Mouse (Mus musculus) liver, embryonic 11.5 days (tissue): ENCODE data around the gene 4933425L06Rik. TPM values are rescaled to one million over a fixed set of nuclear protein-coding genes. Genes with fewer than 3 reads are reported as not detected.

Experiments
- ATAC-seq: fragments of 200-750 bp; cut with Nextera tagmentation; replicated peaks from 2 replicates; pipeline ENCODE4 v1.8.0; 2017; ENCODE audit warnings: moderate number of reproducible peaks, mild to moderate bottlenecking, moderate TSS enrichment, moderate library complexity; ENCODE audit not compliant: low FRiP score
- DNase-seq: peaks from one replicate; pipeline ENCODE4 v3.0.0-alpha.2; 2017; ENCODE audit warnings: low spot score
- H3K27ac ChIP-seq: fragments of 300-500 bp; sonication (generic); 2 replicates; pipeline ENCODE4 v1.5.1; 2014; ENCODE audit warnings: mild to moderate bottlenecking, low read depth, low read length, control low read depth
- H3K27me3 ChIP-seq: fragments of 300-500 bp; sonication (generic); replicated peaks from 2 replicates; pipeline ENCODE4 v1.6.1; 2014; ENCODE audit warnings: low read length, mixed read lengths; ENCODE audit not compliant: control insufficient read depth, insufficient read depth
- H3K36me3 ChIP-seq: fragments of 300-500 bp; sonication (generic); 2 replicates; pipeline ENCODE4 v1.6.1; 2014; ENCODE audit warnings: mild to moderate bottlenecking, low read length, moderate library complexity, mixed read lengths; ENCODE audit not compliant: control insufficient read depth, insufficient read depth
- H3K4me1 ChIP-seq: fragments of 300-500 bp; sonication (generic); replicated peaks from 2 replicates; pipeline ENCODE4 v1.6.1; 2014; ENCODE audit warnings: low read length, mixed read lengths; ENCODE audit not compliant: control insufficient read depth, insufficient read depth
- H3K4me2 ChIP-seq: fragments of 300-500 bp; sonication (generic); 2 replicates; pipeline ENCODE4 v1.6.1; 2014; ENCODE audit warnings: mild to moderate bottlenecking, control low read depth, moderate library complexity
- H3K4me3 ChIP-seq: fragments of 300-500 bp; sonication (generic); 2 replicates; pipeline ENCODE4 v1.5.1; 2014; ENCODE audit warnings: low read depth, low read length, control low read depth
- H3K9ac ChIP-seq: fragments of 300-500 bp; sonication (generic); 2 replicates; pipeline ENCODE4 v1.6.1; 2014; ENCODE audit warnings: low read depth, low read length, control low read depth
- H3K9me3 ChIP-seq: fragments of 300-500 bp; sonication (generic); 2 replicates; pipeline ENCODE4 v1.6.1; 2016; ENCODE audit warnings: low read length, inconsistent platforms, mixed read lengths; ENCODE audit not compliant: control insufficient read depth
- WGBS: fragments of 180-500 bp; shearing (Covaris S2); extraction: QIAGEN DNeasy Blood & Tissue Kit; methylation state at CpG from one replicate; pipeline ENCODE4 v1.1.7; 2014; 5-methylcytosine and 5-hydroxymethylcytosine counted together
- polyA plus RNA-seq: library from polyadenylated mRNA; unstranded; fragments of >200 nt; fragmentation: Nextera tagmentation; extraction: Ambion mirVana; gene quantifications from 2 replicates; pipeline ENCODE4 v1.2.1, GENCODE M21; 2014

4933425L06Rik gene
- polyA plus RNA-seq, result not detected in 2 replicates

GRCm38 (mm10) chr13:105081862-105082261 lies at the start of gene 4933425L06Rik:
Gene 4933425L06Rik (plus strand): TSS chr13:105082122.
- DNase-seq (no peak), ATAC-seq (no peak)
- no peaks in the 10 kb centered on the region for H3K9me3 ChIP-seq
- H3K36me3 ChIP-seq, result no peaks in the 10 kb centered on the region
- H3K27me3 ChIP-seq, result no peaks in the 10 kb centered on the region
- 89% methylated on average over 10 of the region's 10 CpGs for WGBS
- no peak within 1 kb of the TSS for H3K27ac ChIP-seq
- H3K4me2 ChIP-seq, result no peak within 1 kb of the TSS
- no peaks in the 10 kb centered on the region for H3K4me1 ChIP-seq
- no peak within 1 kb of the TSS for H3K9ac ChIP-seq
- no peak within 1 kb of the TSS for H3K4me3 ChIP-seq

GRCm38 (mm10) chr13:105037816-105038215 lies 44.1 kb upstream of the 4933425L06Rik start:
- 90% methylated on average over 12 of the region's 12 CpGs for WGBS
- Histone ChIP-seq H3K36me3 (no peaks in the 10 kb centered on the region), H3K4me1 (no peaks in the 10 kb centered on the region), H3K9ac (no peak overlapping the region), H3K27ac (no peak overlapping the region), H3K4me2 (no peak overlapping the region), H3K27me3 (no peaks in the 10 kb centered on the region), H3K4me3 (no peak overlapping the region), H3K9me3 (no peaks in the 10 kb centered on the region)
- ATAC-seq (no peak), DNase-seq (no peak)

- no peaks in the 10 kb centered on the region for H3K9me3 ChIP-seq
- ATAC-seq (no peak), DNase-seq (no peak)
- H3K4me3 ChIP-seq, result no peak overlapping the region
- no peak overlapping the region for H3K9ac ChIP-seq
- H3K4me1 ChIP-seq, result no peaks in the 10 kb centered on the region
- no peaks in the 10 kb centered on the region for H3K36me3 ChIP-seq
- H3K27ac ChIP-seq, result no peak overlapping the region
- H3K4me2 ChIP-seq, result no peak overlapping the region
- 73% methylated on average over 5 of the region's 5 CpGs for WGBS
- H3K27me3 ChIP-seq, result no peaks in the 10 kb centered on the region
Measured at GRCm38 (mm10) chr13:105038334-105038733, 43.6 kb upstream of the 4933425L06Rik start.

- Histone ChIP-seq H3K4me2 (no peak overlapping the region), H3K27me3 (no peaks in the 10 kb centered on the region), H3K9ac (no peak overlapping the region), H3K4me3 (no peak overlapping the region), H3K27ac (no peak overlapping the region), H3K4me1 (no peaks in the 10 kb centered on the region; the same call in 1 of the 2 replicates), H3K36me3 (no peaks in the 10 kb centered on the region), H3K9me3 (no peaks in the 10 kb centered on the region)
- ATAC-seq (no peak), DNase-seq (no peak)
- WGBS, result 70% methylated on average over 3 of the region's 3 CpGs
Measured at GRCm38 (mm10) chr13:105043882-105044281, 38.0 kb upstream of the 4933425L06Rik start.

- peaks cover 12% of the 10 kb centered on the region for H3K27me3 ChIP-seq
- peak overlapping the region; percentile 21; the same call in 1 of the 2 replicates for H3K4me2 ChIP-seq
- H3K9me3 ChIP-seq, result no peaks in the 10 kb centered on the region
- DNase-seq (no peak), ATAC-seq (no peak)
- no peaks in the 10 kb centered on the region for H3K36me3 ChIP-seq
- H3K4me1 ChIP-seq, result no peaks in the 10 kb centered on the region; the same call in 1 of the 2 replicates
- H3K9ac ChIP-seq, result no peak overlapping the region
- 34% methylated on average over 9 of the region's 9 CpGs for WGBS
- H3K4me3 ChIP-seq, result 0 out of 2 replicates have a peak overlapping the region, but pooled peaks have one; percentile 1
- H3K27ac ChIP-seq, result no peak overlapping the region
Measured at GRCm38 (mm10) chr13:105047377-105047776, 34.5 kb upstream of the 4933425L06Rik start.

- WGBS, result 25% methylated on average over 8 of the region's 8 CpGs
Measured at GRCm38 (mm10) chr13:105048662-105049061, 33.3 kb upstream of the 4933425L06Rik start.

GRCm38 (mm10) chr13:105051432-105051831 lies 30.5 kb upstream of the 4933425L06Rik start:
- Histone ChIP-seq H3K9me3 (no peaks in the 10 kb centered on the region), H3K9ac (no peak overlapping the region), H3K27ac (no peak overlapping the region), H3K4me3 (no peak overlapping the region), H3K27me3 (peaks cover 50% of the 10 kb centered on the region), H3K4me2 (no peak overlapping the region), H3K36me3 (no peaks in the 10 kb centered on the region), H3K4me1 (no peaks in the 10 kb centered on the region; the same call in 1 of the 2 replicates)
- WGBS, result 32% methylated on average over 6 of the region's 6 CpGs
- DNase-seq (no peak), ATAC-seq (no peak)

More at GRCm38 (mm10) chr13:105048662-105049061, 33.3 kb upstream of the 4933425L06Rik start:
- H3K9me3 ChIP-seq, result no peaks in the 10 kb centered on the region
- DNase-seq (no peak), ATAC-seq (peak; percentile 83)
- H3K9ac ChIP-seq, result no peak overlapping the region
- no peaks in the 10 kb centered on the region for H3K36me3 ChIP-seq
- no peaks in the 10 kb centered on the region; the same call in 1 of the 2 replicates for H3K4me1 ChIP-seq
- no peak overlapping the region for H3K27ac ChIP-seq
- no peak overlapping the region for H3K4me2 ChIP-seq
- H3K4me3 ChIP-seq, result no peak overlapping the region
- H3K27me3 ChIP-seq, result peaks cover 25% of the 10 kb centered on the region

GRCm38 (mm10) chr13:105053618-105054017 lies 28.3 kb upstream of the 4933425L06Rik start:
- Histone ChIP-seq H3K27ac (no peak overlapping the region), H3K27me3 (peaks cover 50% of the 10 kb centered on the region), H3K36me3 (no peaks in the 10 kb centered on the region), H3K4me2 (peak overlapping the region; percentile 86), H3K9me3 (no peaks in the 10 kb centered on the region), H3K4me3 (peak overlapping the region; percentile 61), H3K9ac (no peak overlapping the region), H3K4me1 (no peaks in the 10 kb centered on the region; the same call in 1 of the 2 replicates)
- ATAC-seq, result no peak
- DNase-seq, result no peak
- 6% methylated on average over 12 of the region's 12 CpGs for WGBS

GRCm38 (mm10) chr13:105054181-105054940 lies 27.6 kb upstream of the 4933425L06Rik start, which contains the start of gene Rgs7bp:
Gene Rgs7bp (minus strand): TSS chr13:105054930.
- no peaks in the 10 kb centered on the region for H3K36me3 ChIP-seq
- H3K4me2 ChIP-seq, result peak within 1 kb of the TSS; percentile 86
- DNase-seq (peak; percentile 69), ATAC-seq (peak; percentile 56)
- no peaks in the 10 kb centered on the region for H3K9me3 ChIP-seq
- peak within 1 kb of the TSS; percentile 26; the same call in 1 of the 2 replicates for H3K9ac ChIP-seq
- H3K27ac ChIP-seq, result no peak within 1 kb of the TSS
- peaks cover 50% of the 10 kb centered on the region for H3K27me3 ChIP-seq
- 1% methylated on average over 74 of the region's 75 CpGs for WGBS
- peak within 1 kb of the TSS; percentile 61 for H3K4me3 ChIP-seq
- no peaks in the 10 kb centered on the region for H3K4me1 ChIP-seq
